Mouse (Mus musculus) gastrocnemius, postnatal 4 days (tissue): ENCODE data around the gene Fbxo21. TPM values are rescaled to one million over a fixed set of nuclear protein-coding genes. Genes with fewer than 3 reads are reported as not detected.

Experiments used
- DNase-seq, 2 experiments: peaks; one replicate each; pipeline ENCODE4 v3.0.0; 2021 to 2022; ENCODE audit warnings: low spot score in 2 of 2, mixed read lengths in 2 of 2
- total RNA-seq, 2 experiments: library from RNA; stranded (reverse); gene quantifications; 2 replicates each; pipeline ENCODE4 v1.2.3; 2021

The Fbxo21 gene
- total RNA-seq, 2 experiments from 2014 or later: 32.6 to 35.3 TPM

DNA sequence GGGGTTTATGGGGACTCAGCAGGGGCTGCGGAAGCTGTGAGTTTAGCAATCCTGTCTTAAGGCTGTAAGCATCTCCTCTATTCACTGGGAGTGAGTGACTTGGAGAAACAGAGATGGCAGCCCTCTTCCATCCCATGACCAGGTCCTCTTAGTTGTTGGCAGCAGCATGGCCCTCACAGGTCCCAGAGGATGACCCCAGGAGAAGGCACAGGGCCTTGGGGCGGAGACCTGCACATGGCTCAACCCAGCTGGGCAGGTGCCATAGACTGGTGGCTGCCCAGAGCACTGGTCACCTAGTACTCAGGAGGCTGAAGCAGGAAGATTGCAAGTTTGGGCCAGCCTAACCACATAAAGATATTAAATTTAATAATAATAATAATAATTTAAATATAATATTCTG is 39.1 kb downstream of the Fbxo21 start:
- no peak for DNase-seq

DNA sequence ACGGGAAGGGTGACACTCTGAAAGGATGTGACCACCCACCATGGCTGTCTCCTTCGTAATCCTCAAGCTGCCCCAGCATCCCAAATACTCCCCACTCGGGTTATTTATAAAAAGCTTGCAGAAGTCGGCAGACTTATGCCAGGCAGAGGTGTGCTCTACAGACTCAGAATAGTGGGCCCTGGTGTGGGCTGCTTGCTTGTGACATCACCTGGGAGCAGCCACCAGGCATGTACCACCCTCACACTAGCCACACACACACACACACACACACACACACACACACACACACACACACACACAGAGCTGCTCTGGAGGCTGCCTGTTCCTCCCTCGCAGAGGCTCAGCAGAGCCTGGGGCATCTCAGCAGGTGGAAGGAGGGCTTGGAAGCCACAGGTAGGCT is 41.0 kb downstream of the Fbxo21 start:
- DNase-seq: no peak

GRCm38 (mm10) chr5:118019905-118020304 is 43.4 kb downstream of the Fbxo21 start:
- DNase-seq: no peak

GRCm38 (mm10) chr5:118023053-118023452 is 46.5 kb downstream of the Fbxo21 start:
- DNase-seq: no peak

DNA sequence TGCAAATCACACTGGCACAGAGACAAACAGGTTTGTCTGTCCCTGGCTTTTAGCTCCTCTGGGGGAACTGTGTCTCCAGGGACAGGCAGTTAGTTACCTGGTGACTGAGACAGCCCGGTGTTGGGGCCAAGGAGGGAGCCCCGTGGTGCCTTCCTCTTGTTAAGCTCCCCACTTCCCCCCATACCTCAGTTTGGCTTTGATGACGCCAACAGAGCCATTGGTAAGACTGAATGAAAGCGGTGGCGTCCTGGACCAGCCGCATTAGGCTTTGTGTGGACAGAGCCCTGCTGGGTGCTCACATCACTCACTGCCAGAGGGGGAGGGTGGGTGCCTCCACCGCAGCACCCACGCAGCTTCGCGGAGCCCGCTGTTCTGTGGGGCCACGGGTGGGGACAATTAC is 49.4 kb downstream of the Fbxo21 start:
- DNase-seq: no peak

DNA sequence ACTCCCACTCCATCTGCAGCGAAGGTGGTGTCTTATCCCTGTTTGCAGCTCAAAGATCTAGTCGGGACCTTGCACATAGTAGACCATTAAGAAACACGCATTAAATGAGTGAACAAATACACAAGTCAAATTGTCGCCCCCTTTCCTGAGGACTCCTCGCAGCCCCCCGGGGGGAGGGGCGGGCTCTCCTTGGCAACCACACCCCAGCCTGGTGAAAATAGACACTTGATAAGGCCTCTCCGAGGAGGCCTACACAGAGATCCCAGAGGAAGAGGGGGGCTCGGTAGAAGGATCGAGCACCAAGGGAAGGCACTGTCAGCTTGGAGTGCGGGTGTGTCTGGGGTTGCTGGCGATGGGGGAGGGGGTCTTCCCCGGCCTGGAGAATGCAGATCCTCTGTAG is 49.8 kb downstream of the Fbxo21 start:
- DNase-seq: peak in 1 of 2 experiments; percentile 6

- DNase-seq: peak in 1 of 2 experiments; percentile 9
Measured at GRCm38 (mm10) chr5:118027101-118027697, 50.7 kb downstream of the Fbxo21 start.

- peak in 1 of 2 experiments; percentile 19 for DNase-seq
Measured at GRCm38 (mm10) chr5:118027698-118028190, 51.2 kb downstream of the Fbxo21 start, which contains the start of gene Tesc. Tesc (plus strand) TSS chr5:118027743.

DNA sequence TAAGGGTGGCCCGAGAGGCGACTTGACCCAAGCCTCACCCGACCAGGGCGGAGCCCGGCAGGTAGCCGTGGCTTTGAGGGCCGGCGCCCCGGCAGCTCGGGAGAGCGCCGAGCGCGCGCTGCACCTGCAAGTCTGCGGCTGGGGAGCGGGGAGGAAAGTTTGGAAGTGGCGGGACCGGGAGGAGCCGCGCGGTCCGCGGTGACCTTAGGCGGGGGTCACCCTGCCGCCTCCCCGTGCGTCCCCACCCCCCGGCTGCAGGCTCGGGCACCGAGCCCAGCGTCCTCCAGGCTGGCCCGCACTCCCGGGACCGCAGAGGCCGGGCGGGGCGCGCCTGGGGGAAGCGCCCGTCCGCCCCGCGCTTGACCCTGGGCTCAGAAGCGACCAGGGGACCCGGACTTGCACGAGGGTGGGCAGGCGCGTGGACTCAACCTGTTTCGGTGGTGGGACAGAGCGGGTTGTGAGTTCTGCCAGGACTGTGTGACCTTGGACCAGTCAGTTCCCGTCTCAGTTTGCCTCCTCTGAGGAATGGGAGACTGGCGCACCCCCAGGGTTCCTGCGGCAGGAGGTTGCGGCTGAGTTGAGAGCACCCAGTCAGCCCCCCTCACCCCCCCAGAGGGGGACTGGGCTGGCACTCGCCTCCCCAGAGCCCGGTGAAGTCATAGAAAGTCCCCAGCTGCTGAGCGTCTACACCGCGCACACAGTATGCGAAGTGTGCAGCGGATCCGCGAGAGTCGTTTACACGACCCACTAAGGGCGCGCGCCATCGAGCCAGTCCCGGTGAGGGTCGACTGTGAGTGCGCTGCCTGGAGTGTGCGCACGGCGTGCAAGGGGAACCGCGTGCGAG is 51.9 kb downstream of the Fbxo21 start:
- peak in 1 of 2 experiments; percentile 13 for DNase-seq

GRCm38 (mm10) chr5:118029035-118029408 is 52.5 kb downstream of the Fbxo21 start:
- no peak for DNase-seq

DNA sequence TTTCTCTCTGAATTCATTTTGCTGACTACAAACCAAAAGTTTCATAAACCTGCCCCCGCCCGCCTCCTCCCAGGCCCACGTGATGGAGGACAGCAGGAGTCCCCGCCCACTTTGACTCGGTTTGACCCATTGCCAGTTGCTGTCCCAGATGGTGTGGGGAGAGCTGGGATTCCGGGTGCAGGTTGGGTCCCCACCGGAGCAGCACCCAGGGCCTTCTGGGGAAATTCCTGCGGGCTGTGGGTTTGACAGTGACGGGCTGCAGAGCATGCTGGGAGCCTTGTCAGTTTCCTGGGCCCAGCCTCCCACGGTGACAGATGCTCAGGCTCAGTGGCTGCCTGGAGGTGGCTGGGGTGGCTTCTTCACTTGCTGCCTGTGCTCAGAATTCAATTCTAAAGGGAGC is 52.9 kb downstream of the Fbxo21 start:
- DNase-seq: peak in 1 of 2 experiments; percentile 11

GRCm38 (mm10) chr5:118030022-118030675 is 53.6 kb downstream of the Fbxo21 start:
- DNase-seq: no peak

DNA sequence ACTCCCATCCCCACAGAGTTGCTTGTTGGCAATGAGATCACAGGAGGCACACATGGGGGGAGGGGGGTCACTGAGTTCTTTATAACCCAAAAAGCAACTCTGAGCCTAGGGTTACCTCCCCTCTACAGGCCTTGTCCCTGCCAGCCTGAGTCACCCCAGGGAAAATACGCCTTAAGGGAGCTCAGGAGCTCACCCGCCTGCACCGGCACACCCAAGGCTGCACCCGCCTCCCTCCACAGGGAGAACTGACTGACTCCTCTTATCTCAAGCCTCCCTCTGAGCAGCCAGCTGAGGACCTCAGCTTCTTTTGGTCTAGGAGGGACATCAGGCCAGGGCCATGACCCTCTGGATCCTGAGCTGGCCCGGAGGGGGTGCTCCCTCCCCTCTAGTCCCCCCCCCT is 54.5 kb downstream of the Fbxo21 start:
- DNase-seq: no peak

- no peak for DNase-seq
Measured at GRCm38 (mm10) chr5:118031508-118031907, 55.0 kb downstream of the Fbxo21 start.

DNA sequence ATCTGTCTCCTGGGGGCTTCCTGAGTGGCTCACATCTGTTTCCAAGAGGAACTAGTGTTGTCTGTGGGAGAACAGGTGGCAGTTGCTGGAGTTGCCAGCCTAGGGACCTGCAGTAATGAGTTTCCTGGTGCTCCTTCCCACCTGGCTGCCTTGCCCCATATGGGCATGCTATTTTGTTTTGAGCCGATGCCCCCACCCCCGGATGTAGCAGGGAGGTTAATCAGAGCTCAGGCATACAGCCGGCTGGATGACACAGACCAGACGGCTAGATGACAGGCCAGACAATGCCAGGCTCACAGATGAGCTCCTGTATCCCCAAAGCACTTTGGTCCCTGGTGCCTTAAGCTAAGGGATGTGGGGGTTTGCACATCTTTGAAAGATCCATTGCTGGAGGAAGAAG is 56.8 kb downstream of the Fbxo21 start:
- DNase-seq: no peak

DNA sequence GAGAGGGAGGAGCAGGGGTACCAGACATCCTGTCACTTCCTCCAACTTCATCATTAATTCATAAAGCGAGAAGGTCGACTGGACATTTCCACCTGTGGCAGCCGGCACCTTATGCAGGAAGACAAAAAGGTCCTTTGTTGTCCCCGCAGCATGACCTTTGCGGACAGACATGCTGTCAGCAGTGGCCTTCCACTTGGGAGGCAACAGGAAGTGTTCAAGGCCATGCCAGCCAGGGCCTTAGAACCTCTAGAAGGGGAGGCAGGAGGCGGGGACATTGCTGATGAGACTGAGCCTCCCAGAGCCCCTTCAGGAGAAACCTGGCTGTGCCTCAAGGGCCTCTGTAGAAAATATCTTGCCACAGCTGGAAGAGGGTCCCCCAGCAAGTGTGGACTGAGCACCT is 57.2 kb downstream of the Fbxo21 start:
- no peak for DNase-seq

DNA sequence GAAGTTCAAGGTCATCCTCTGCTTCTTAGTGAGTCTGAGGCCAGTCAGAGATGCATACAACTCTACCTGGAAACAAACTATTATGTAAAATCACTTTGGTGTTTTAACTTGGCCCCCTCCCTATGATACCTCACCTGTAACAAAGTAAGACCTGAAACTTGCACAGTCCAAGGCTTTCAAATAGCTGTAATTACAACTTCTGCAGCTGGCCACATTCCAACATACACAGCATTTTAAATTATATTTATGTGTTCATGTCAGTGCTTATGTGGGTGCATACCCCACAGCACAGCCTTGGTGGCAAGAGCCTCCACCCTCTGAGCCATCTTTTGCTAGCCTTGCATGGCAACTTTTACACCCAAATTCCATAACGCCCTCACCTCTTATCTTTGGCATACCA is 58.1 kb downstream of the Fbxo21 start:
- no peak for DNase-seq

DNA sequence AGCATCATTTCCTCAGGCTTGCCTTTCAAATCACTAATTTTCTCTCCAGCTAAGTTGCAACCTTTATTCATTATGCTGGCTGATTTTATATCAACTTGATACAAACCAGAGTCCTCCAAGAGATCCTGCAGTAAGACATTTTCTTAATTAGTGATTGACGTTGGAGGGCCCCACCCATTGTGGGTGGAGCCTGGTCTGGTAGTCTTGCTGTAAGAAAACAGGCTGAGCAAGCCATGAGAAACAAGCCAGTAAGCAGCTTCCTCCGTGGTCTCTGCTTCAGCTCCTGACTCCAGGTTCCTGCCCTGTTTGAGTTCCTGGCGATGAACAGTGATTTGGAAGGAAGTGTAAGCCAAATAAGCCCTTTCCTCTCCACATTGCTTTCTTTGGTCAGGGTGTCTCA is 59.3 kb downstream of the Fbxo21 start:
- DNase-seq: no peak

- no peak for DNase-seq
Measured at GRCm38 (mm10) chr5:118036888-118037797, 60.6 kb downstream of the Fbxo21 start.

- DNase-seq: no peak
Measured at GRCm38 (mm10) chr5:118037798-118038484, 61.4 kb downstream of the Fbxo21 start.
